Comparison of ENCODE assay signal across 16 mouse cellular contexts in the genomic region with DNA sequence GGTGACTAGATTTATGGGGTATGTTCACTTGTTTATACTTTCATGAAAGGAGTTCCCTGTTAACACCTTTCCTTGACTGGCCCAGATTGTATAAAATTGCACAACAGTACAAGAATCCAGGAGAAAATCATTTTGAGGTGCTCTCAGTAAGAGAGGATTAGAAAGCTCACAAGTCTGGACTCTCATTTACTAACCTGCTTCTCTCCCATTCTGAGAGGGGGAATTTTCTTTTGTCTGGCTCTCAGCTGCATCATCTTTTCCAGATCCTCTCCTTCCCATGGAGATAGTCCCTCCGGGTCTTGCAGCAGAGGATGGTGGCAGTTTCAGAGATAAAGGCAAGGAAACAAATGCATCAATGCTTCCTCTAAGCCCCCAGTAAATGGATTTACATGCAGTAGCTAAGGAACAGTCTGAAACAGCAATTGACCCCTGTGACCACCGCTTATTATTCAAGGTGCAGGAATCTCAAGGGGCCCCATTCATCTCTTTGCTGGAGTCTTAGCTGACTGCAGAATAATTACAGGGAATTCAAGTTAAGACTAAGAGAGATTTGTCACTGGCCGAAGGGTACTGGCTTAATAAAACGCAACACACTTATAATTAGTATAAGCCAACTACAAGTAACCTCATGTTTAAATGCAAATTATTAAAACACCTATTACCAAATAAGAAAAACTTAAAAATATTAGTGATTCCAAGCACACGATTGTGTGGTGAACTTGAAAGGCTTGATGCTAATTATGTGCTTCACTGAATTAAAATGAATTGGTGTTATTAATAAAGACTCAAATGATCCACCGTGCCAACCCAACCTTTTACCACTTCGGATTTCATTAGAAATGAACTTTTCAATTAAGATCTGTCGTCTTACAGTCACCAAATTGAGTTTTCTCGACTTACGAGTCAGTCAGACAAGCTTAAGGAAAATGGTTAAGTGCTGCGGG.
DNase-seq lines count a peak whose midpoint lies in the region; ATAC-seq and TF ChIP-seq lines count a peak whose summit lies in the region.
"Had no signal": no experiment of that assay in that cellular context is flagged by ENCODE, and none has a peak within 500 bp of the region (broad histone marks: within the 10 kb centered on the region; RNA-seq: fewer than 3 reads in every experiment).

No protein-coding gene starts in this region.

- no peaks in the 10 kb centered on the region for H3K4me1 ChIP-seq in heart, embryonic 11.5 days (ENCODE audit: control insufficient read depth, insufficient read depth, low read length)
- H3K4me1 ChIP-seq in forebrain, postnatal 0 days (ENCODE audit: insufficient read depth) = no peaks in the 10 kb centered on the region
- H3K4me1 ChIP-seq in midbrain, embryonic 13.5 days (replicated peaks) = peaks cover 14% of the 10 kb centered on the region
- H3K4me1 ChIP-seq: embryonic facial prominence, embryonic 12.5 days had no signal

- no peak overlapping the region for H3K27ac ChIP-seq in heart, embryonic 11.5 days (ENCODE audit: low read depth, low read length)
- H3K27ac ChIP-seq in forebrain, postnatal 0 days (ENCODE audit: low read depth, low read length) = no peak overlapping the region
- H3K27ac ChIP-seq in midbrain, embryonic 13.5 days = peak overlapping the region; percentile 65
- H3K27ac ChIP-seq: embryonic facial prominence, embryonic 12.5 days; left cerebral cortex, adult 2 months had no signal

- no peak for TF ChIP-seq CTCF in forebrain, postnatal 0 days (IDR thresholded peaks at IDR 0.05; ENCODE audit: low read depth)

- 70% methylated on average over 11 of the region's 11 CpGs for WGBS in heart, embryonic 11.5 days (ENCODE audit: insufficient replicate concordance)
- 6% methylated on average over 11 of the region's 11 CpGs for WGBS in forebrain, postnatal 0 days
- WGBS in midbrain, embryonic 13.5 days = 8% methylated on average over 11 of the region's 11 CpGs

- no peak for ATAC-seq in heart, embryonic 11.5 days (replicated peaks; ENCODE audit: insufficient number of reproducible peaks, low FRiP score, low TSS enrichment)
- peak; percentile 29; the same call in 1 of the 2 replicates for ATAC-seq in forebrain, postnatal 0 days
- peak; percentile 90 for ATAC-seq in midbrain, embryonic 13.5 days
- ATAC-seq: Patski had no signal

- H3K9ac ChIP-seq in heart, embryonic 11.5 days (ENCODE audit: low read depth, low read length) = no peak overlapping the region
- no peak overlapping the region for H3K9ac ChIP-seq in forebrain, postnatal 0 days
- no peak overlapping the region for H3K9ac ChIP-seq in midbrain, embryonic 13.5 days (replicated peaks)
- H3K9ac ChIP-seq: embryonic facial prominence, embryonic 12.5 days had no signal

- H3K4me2 ChIP-seq in heart, embryonic 11.5 days = no peak overlapping the region
- H3K4me2 ChIP-seq in forebrain, postnatal 0 days (ENCODE audit: low read depth) = no peak overlapping the region
- 0 out of 2 replicates have a peak overlapping the region, but pooled peaks have one; percentile 6 for H3K4me2 ChIP-seq in midbrain, embryonic 13.5 days (replicated peaks)
- H3K4me2 ChIP-seq: embryonic facial prominence, embryonic 12.5 days had no signal

- no peak overlapping the region for H3K4me3 ChIP-seq in heart, embryonic 11.5 days (ENCODE audit: low read depth, low read length)
- no peak overlapping the region for H3K4me3 ChIP-seq in forebrain, postnatal 0 days (ENCODE audit: low read depth, low read length)
- H3K4me3 ChIP-seq in midbrain, embryonic 13.5 days (replicated peaks) = no peak overlapping the region
- H3K4me3 ChIP-seq: embryonic facial prominence, embryonic 12.5 days; left cerebral cortex, adult 2 months had no signal

- H3K9me3 ChIP-seq in heart, embryonic 11.5 days (replicated peaks; ENCODE audit: control insufficient read depth, low read length) = no peaks in the 10 kb centered on the region
- H3K9me3 ChIP-seq in forebrain, postnatal 0 days (ENCODE audit: low read length) = no peaks in the 10 kb centered on the region
- H3K9me3 ChIP-seq in midbrain, embryonic 13.5 days = no peaks in the 10 kb centered on the region
- H3K9me3 ChIP-seq: embryonic facial prominence, embryonic 12.5 days had no signal

- no peaks in the 10 kb centered on the region for H3K27me3 ChIP-seq in heart, embryonic 11.5 days (ENCODE audit: control insufficient read depth, insufficient read depth, low read length)
- H3K27me3 ChIP-seq in forebrain, postnatal 0 days (ENCODE audit: insufficient read depth, low read length) = no peaks in the 10 kb centered on the region
- H3K27me3 ChIP-seq in midbrain, embryonic 13.5 days = 0 out of 2 replicates have a peak, but pooled peaks cover 2% of the 10 kb centered on the region
- H3K27me3 ChIP-seq: embryonic facial prominence, embryonic 12.5 days had no signal

- DNase-seq in heart, adult 11 months = peak; percentile 21
- DNase-seq in forebrain, postnatal 0 days = no peak
- peak; percentile 6 for DNase-seq in retina, postnatal 1 day
- no peak for DNase-seq in adrenal gland, postnatal 25 days
- DNase-seq in adrenal gland, postnatal 10 days = no peak
- DNase-seq in lung, adult 18-20 months = no peak
- DNase-seq: heart, adult 18-20 months; heart, postnatal 14 days; kidney, adult 11 months; liver; lung, postnatal 10 days had no signal

- H3K36me3 ChIP-seq in heart, embryonic 11.5 days (ENCODE audit: control insufficient read depth, insufficient read depth, low read length) = no peaks in the 10 kb centered on the region
- H3K36me3 ChIP-seq in forebrain, postnatal 0 days (ENCODE audit: insufficient read depth) = no peaks in the 10 kb centered on the region
- no peaks in the 10 kb centered on the region for H3K36me3 ChIP-seq in midbrain, embryonic 13.5 days
- H3K36me3 ChIP-seq: embryonic facial prominence, embryonic 12.5 days had no signal

Comparison
In these comparisons a context has a peak if more than half of its experiments do, and no peak if none do; other contexts are left out.
1. DNase-seq: peak in heart, adult 11 months (single experiment) and retina, postnatal 1 day (single experiment); none in forebrain, postnatal 0 days (single experiment), adrenal gland, postnatal 25 days (single experiment), adrenal gland, postnatal 10 days (single experiment) and lung, adult 18-20 months (0 of 2).